Mouse (Mus musculus): Measurements from ENCODE around the gene Med11. TPM values are rescaled to one million over a fixed set of nuclear protein-coding genes. Genes with fewer than 3 reads are reported as not detected.

Gene Med11
- polyA plus RNA-seq, 1 experiment from 2014 or later = 48.7 TPM

DNA sequence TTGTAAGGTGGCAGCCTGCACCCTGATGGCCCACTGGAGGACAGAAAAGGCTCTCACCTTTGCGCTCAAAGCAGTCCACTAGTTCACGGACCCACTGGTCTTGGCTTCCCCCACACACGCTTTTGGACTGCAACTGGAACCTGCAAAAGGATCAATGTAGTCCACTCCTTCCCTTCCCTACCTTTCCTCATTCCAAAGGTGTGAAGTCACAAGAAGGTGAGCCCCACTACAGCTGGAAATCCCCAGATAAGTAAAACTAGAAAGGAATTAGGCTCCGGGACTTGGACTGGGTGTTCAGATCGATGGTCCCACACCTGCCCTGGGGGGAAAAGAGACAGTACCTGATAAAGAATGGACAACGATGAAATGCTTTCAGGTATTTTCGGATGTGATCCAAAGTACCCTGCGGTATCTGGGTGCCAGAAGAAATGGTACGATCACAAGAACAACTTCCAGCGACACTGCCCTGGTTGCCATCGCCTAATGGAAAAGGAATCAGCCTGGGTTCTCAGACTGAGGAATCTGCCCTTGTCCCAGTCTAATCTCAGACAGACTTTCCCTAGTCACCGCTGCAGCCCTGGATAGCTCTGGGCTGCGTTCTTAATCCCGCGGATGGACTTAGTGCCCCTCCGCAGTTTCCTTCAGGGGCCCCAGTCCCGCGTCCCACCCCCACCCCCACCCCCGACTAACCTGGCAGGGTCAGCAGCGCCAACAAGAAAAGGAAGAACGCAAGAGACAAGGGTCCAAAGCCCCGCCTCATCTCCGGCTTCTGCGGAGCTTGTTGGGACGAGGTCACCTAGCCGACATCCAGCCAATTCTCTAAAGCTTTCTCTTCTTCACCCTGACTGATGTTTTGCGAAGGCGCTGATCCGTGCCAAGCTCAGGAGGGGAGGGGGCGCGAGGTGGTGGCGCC lies 7.2 kb downstream of the Med11 start, which contains the start of gene Zmynd15:
Zmynd15 (plus strand) TSS at position 746 of the 913 bp plus-strand sequence.
- peak within 1 kb of the TSS; percentile 55 for H3K9ac ChIP-seq (ENCODE audit: low read depth, low read length)
- peaks cover 3% of the 10 kb centered on the region; the same call in 1 of the 2 replicates for H3K36me3 ChIP-seq (ENCODE audit: control insufficient read depth, insufficient read depth, low read length)
- peak within 1 kb of the TSS; percentile 60 for H3K4me3 ChIP-seq (ENCODE audit: low read length)
- H3K4me2 ChIP-seq (replicated peaks; ENCODE audit: low read depth, low read length) = peak within 1 kb of the TSS; percentile 98
- H3K4me1 ChIP-seq (ENCODE audit: control insufficient read depth, insufficient read depth, low read length) = peaks cover 9% of the 10 kb centered on the region; the same call in 1 of the 2 replicates
- no peaks in the 10 kb centered on the region for H3K9me3 ChIP-seq (ENCODE audit: control insufficient read depth, low read length)
- peaks cover 21% of the 10 kb centered on the region for H3K27me3 ChIP-seq (ENCODE audit: control insufficient read depth, insufficient read depth, low read length)
- H3K27ac ChIP-seq (ENCODE audit: low read depth, low read length) = no peak within 1 kb of the TSS
- ATAC-seq (ENCODE audit: low FRiP score, low TSS enrichment) = no peak
- 18% methylated on average over 32 of the region's 32 CpGs for WGBS

DNA sequence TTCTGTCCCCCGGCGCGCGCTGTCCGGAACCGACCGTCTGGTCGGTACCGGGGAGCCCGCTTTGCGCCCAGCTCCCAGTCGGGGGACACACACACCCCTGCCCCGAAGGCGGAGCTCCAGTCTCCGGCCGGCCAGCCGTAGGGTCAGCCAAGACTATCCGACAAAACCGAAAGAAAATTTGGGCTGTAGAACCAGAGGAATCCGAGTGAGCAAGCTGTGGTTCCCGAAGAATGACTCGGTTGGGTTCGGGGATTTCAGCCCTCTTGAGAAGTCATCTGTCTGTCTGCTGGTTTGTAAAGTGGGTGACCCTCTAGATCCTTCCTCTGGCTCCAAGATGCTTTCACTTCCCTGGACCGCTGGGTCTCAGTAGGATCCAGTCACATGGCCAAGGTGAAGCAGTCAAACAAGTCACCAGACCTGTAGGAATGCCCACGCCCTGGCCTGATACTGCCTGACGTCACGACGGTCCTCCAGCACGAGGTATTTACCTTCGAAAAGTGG lies 7.9 kb downstream of the Med11 start, which contains the start of gene Cxcl16:
Cxcl16 (minus strand) TSS at position 384 of the 501 bp plus-strand sequence.
- Histone ChIP-seq H3K9me3 (ENCODE audit: control insufficient read depth, low read length) (no peaks in the 10 kb centered on the region), H3K4me1 (ENCODE audit: control insufficient read depth, insufficient read depth, low read length) (peaks cover 9% of the 10 kb centered on the region; the same call in 1 of the 2 replicates), H3K9ac (ENCODE audit: low read depth, low read length) (peak within 1 kb of the TSS; percentile 55), H3K27me3 (ENCODE audit: control insufficient read depth, insufficient read depth, low read length) (peaks cover 28% of the 10 kb centered on the region), H3K4me3 (ENCODE audit: low read length) (peak within 1 kb of the TSS; percentile 60), H3K36me3 (ENCODE audit: control insufficient read depth, insufficient read depth, low read length) (no peaks in the 10 kb centered on the region), H3K4me2 (replicated peaks; ENCODE audit: low read depth, low read length) (peak within 1 kb of the TSS; percentile 98), H3K27ac (ENCODE audit: low read depth, low read length) (no peak within 1 kb of the TSS)
- ATAC-seq (ENCODE audit: low FRiP score, low TSS enrichment) = peak; percentile 56; the same call in 1 of the 2 replicates
- WGBS = 3% methylated on average over 30 of the region's 30 CpGs

DNA sequence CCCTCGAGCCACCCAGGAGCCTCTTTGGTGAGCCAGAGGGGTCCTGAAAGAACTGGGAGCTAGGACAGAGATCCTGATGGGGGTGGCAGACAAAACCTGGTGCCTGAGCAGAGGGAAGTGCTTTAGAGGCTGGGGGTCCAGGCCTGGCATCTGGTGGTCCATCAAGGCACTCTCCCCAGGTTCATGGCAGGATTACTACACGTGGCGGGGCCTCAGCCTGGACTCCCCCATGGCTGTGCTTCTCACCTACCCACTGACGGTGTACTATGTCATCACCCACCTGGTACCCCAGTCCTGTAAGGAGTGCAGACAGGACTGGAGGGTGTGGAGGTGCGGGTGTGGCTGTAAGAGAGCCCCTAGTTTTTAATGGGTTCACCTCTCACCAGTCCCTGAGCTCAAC lies 12.3 kb downstream of the Med11 start:
- Histone ChIP-seq H3K4me2 (replicated peaks; ENCODE audit: low read depth, low read length) (no peak overlapping the region), H3K9me3 (ENCODE audit: control insufficient read depth, low read length) (no peaks in the 10 kb centered on the region), H3K27me3 (ENCODE audit: control insufficient read depth, insufficient read depth, low read length) (peaks cover 31% of the 10 kb centered on the region), H3K9ac (ENCODE audit: low read depth, low read length) (no peak overlapping the region), H3K36me3 (ENCODE audit: control insufficient read depth, insufficient read depth, low read length) (no peaks in the 10 kb centered on the region), H3K27ac (ENCODE audit: low read depth, low read length) (no peak overlapping the region), H3K4me3 (ENCODE audit: low read length) (no peak overlapping the region), H3K4me1 (ENCODE audit: control insufficient read depth, insufficient read depth, low read length) (peaks cover 15% of the 10 kb centered on the region; the same call in 1 of the 2 replicates)
- no peak; the same call in 1 of the 2 replicates for ATAC-seq (ENCODE audit: low FRiP score, low TSS enrichment)
- 75% methylated on average over 5 of the region's 5 CpGs for WGBS

DNA sequence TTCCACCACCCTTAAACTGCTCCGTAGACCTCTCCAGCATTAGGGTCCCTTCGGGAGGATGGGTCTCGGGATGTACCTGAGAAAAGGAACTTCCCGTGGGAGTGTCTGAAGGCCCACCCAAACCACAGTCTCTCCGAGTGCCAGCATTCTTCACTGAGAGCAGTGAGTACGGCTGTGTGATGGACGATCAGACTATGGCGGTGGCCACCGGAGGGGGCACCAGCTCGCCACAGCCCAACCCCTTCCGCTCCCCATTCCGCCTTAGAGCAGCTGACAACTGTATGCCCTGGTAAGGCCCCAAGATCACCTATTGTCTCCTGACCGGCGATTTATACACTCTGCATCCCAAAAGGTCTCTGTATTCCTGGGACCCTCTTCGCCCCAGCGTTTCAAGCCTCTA lies 13.5 kb downstream of the Med11 start:
- H3K36me3 ChIP-seq (ENCODE audit: control insufficient read depth, insufficient read depth, low read length) = no peaks in the 10 kb centered on the region
- no peaks in the 10 kb centered on the region for H3K9me3 ChIP-seq (ENCODE audit: control insufficient read depth, low read length)
- WGBS = 24% methylated on average over 16 of the region's 16 CpGs
- peak overlapping the region; percentile 28; the same call in 1 of the 2 replicates for H3K9ac ChIP-seq (ENCODE audit: low read depth, low read length)
- H3K27ac ChIP-seq (ENCODE audit: low read depth, low read length) = no peak overlapping the region
- peaks cover 10% of the 10 kb centered on the region; the same call in 1 of the 2 replicates for H3K4me1 ChIP-seq (ENCODE audit: control insufficient read depth, insufficient read depth, low read length)
- peak overlapping the region; percentile 46 for H3K4me2 ChIP-seq (replicated peaks; ENCODE audit: low read depth, low read length)
- 0 out of 2 replicates have a peak, but pooled peaks have one; percentile 41 for ATAC-seq (ENCODE audit: low FRiP score, low TSS enrichment)
- H3K4me3 ChIP-seq (ENCODE audit: low read length) = peak overlapping the region; percentile 25
- H3K27me3 ChIP-seq (ENCODE audit: control insufficient read depth, insufficient read depth, low read length) = peaks cover 19% of the 10 kb centered on the region

DNA sequence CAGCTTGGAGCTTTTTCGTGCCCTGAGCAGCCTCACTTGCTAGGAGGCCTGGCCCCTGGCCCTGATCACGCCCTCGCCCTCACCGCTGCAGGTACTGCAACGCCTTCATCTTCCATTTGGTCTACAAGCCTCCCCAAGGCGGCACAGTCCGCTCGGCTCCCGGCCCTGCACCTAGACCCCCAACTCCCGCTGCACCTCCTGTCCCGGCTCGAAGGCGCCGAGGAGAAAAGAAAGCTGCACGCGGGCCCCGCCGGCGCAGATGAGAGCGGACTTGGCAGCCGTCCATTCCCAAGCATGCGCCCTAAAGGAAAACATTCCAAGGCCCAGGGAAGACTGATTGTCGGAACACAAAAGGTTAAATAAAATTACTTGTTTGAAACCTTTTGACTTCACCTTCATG lies 14.1 kb downstream of the Med11 start:
- 14% methylated on average over 23 of the region's 23 CpGs for WGBS
- Histone ChIP-seq H3K27ac (ENCODE audit: low read depth, low read length) (no peak overlapping the region), H3K36me3 (ENCODE audit: control insufficient read depth, insufficient read depth, low read length) (no peaks in the 10 kb centered on the region), H3K9ac (ENCODE audit: low read depth, low read length) (peak overlapping the region; percentile 28; the same call in 1 of the 2 replicates), H3K4me1 (ENCODE audit: control insufficient read depth, insufficient read depth, low read length) (peaks cover 10% of the 10 kb centered on the region; the same call in 1 of the 2 replicates), H3K27me3 (ENCODE audit: control insufficient read depth, insufficient read depth, low read length) (peaks cover 14% of the 10 kb centered on the region; the same call in 1 of the 2 replicates), H3K4me3 (ENCODE audit: low read length) (peak overlapping the region; percentile 25), H3K9me3 (ENCODE audit: control insufficient read depth, low read length) (no peaks in the 10 kb centered on the region), H3K4me2 (replicated peaks; ENCODE audit: low read depth, low read length) (peak overlapping the region; percentile 46)
- no peak for ATAC-seq (ENCODE audit: low FRiP score, low TSS enrichment)

DNA sequence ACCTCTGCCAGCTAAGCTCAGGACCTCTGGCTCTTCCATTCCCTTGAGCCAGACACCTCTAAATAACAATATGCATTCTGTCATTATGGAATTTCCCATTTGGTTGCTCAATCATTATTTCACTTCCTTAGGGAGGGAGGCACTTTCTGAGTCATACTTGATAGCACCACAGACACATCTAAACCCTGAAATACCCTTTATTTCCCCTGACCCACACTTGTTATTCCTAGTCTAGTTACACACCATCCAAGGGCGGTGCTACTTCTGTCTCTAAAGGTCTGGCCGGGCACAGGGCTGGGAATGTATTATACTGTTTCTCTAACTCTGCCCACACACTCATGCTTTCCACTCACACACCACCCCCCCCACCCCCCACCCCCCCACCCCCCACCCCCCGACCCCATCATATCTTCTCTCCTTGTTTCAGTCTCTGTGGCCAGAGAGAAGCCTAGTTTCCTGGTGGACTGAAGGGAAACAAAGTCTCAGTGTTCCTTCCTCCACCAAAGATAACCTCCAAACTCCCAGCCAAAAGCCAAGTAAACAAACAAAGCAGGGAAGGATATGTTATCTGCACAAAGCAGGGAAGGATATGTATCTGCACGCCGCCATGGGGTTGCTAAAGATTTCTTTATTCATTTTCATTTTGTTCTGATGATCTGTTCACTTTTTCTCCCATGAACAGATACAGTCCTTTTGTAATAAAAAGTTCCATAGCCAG lies 16.3 kb downstream of the Med11 start:
- Histone ChIP-seq H3K4me3 (ENCODE audit: low read length) (no peak overlapping the region), H3K9me3 (ENCODE audit: control insufficient read depth, low read length) (no peaks in the 10 kb centered on the region), H3K27ac (ENCODE audit: low read depth, low read length) (no peak overlapping the region), H3K9ac (ENCODE audit: low read depth, low read length) (no peak overlapping the region), H3K4me1 (ENCODE audit: control insufficient read depth, insufficient read depth, low read length) (peaks cover 10% of the 10 kb centered on the region; the same call in 1 of the 2 replicates), H3K36me3 (ENCODE audit: control insufficient read depth, insufficient read depth, low read length) (no peaks in the 10 kb centered on the region), H3K4me2 (replicated peaks; ENCODE audit: low read depth, low read length) (no peak overlapping the region), H3K27me3 (ENCODE audit: control insufficient read depth, insufficient read depth, low read length) (peaks cover 14% of the 10 kb centered on the region; the same call in 1 of the 2 replicates)
- WGBS = 88% methylated on average over 5 of the region's 5 CpGs
- ATAC-seq (ENCODE audit: low FRiP score, low TSS enrichment) = no peak

DNA sequence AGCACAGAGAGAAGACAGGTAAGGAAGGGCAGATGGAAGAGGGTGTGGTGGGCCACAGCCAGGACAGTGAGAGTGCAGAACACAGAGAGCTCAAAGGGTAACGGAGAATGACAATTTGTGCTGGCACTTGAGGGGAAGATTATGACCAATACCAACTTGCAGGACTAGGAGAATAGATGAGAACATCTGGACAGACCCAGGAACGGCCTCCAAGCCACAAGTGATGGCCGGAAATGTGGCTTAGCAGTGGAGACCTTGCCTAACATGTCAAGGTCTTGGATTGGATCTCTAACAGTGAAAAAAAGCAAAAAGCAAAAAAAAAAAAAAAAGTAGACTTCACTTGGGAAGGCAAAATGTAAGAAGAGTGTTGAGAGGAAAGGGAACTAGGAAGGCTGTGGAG lies 18.0 kb downstream of the Med11 start:
- no peak overlapping the region for H3K9ac ChIP-seq (ENCODE audit: low read depth, low read length)
- H3K36me3 ChIP-seq (ENCODE audit: control insufficient read depth, insufficient read depth, low read length) = no peaks in the 10 kb centered on the region
- WGBS = 91% methylated on average over 3 of the region's 3 CpGs
- H3K9me3 ChIP-seq (ENCODE audit: control insufficient read depth, low read length) = no peaks in the 10 kb centered on the region
- no peak overlapping the region for H3K27ac ChIP-seq (ENCODE audit: low read depth, low read length)
- no peak overlapping the region for H3K4me3 ChIP-seq (ENCODE audit: low read length)
- H3K4me2 ChIP-seq (replicated peaks; ENCODE audit: low read depth, low read length) = no peak overlapping the region
- peaks cover 7% of the 10 kb centered on the region; the same call in 1 of the 2 replicates for H3K27me3 ChIP-seq (ENCODE audit: control insufficient read depth, insufficient read depth, low read length)
- peaks cover 13% of the 10 kb centered on the region; the same call in 1 of the 2 replicates for H3K4me1 ChIP-seq (ENCODE audit: control insufficient read depth, insufficient read depth, low read length)
- ATAC-seq (ENCODE audit: low FRiP score, low TSS enrichment) = no peak

DNA sequence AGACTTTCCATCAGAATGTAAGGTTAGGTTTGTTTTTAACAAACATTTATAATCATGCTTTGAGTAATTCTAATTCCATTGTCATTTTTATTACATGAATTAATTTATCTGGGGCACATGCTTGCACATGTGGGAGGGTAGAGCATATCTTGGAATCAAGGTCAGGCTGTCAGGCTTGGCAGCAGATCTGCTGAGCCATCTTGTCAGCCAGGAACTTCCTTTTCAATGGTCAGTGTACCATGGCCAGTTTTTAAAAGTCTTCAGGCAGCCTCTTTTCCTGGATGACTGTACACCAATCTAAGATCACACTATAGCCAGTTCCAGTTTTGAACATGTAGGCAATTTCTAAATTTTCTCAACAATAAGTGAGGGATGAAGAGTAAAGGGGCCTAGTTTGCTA lies 21.0 kb downstream of the Med11 start:
- H3K27ac ChIP-seq (ENCODE audit: low read depth, low read length) = no peak overlapping the region
- no peak for ATAC-seq (ENCODE audit: low FRiP score, low TSS enrichment)

More for the DNA sequence above, 21.0 kb downstream of the Med11 start:
- H3K4me1 ChIP-seq (ENCODE audit: control insufficient read depth, insufficient read depth, low read length) = peaks cover 4% of the 10 kb centered on the region; the same call in 1 of the 2 replicates
- no peaks in the 10 kb centered on the region for H3K27me3 ChIP-seq (ENCODE audit: control insufficient read depth, insufficient read depth, low read length)
- H3K9me3 ChIP-seq (ENCODE audit: control insufficient read depth, low read length) = no peaks in the 10 kb centered on the region
- H3K9ac ChIP-seq (ENCODE audit: low read depth, low read length) = no peak overlapping the region
- no peak overlapping the region for H3K4me3 ChIP-seq (ENCODE audit: low read length)
- no peaks in the 10 kb centered on the region for H3K36me3 ChIP-seq (ENCODE audit: control insufficient read depth, insufficient read depth, low read length)
- H3K4me2 ChIP-seq (replicated peaks; ENCODE audit: low read depth, low read length) = no peak overlapping the region

Data from kidney, embryonic 14.5 days (tissue).